Mouse (Mus musculus) c-Kit-positive CD71-positive TER-119-negative erythroid progenitor cells, embryonic 14.5 days (primary cell): Measurements from ENCODE around the gene Arpc4.
"Not testable (repeated sequence)": the region's sequence is repeated elsewhere in the genome, so short reads cannot be mapped to it uniquely, and the experiment has no call there.

ENCODE experiments used
- DNase-seq: peaks from one replicate; pipeline ENCODE4 v3.0.0-alpha.2; 2013; ENCODE audit warnings: low read depth

Arpc4 gene

DNA sequence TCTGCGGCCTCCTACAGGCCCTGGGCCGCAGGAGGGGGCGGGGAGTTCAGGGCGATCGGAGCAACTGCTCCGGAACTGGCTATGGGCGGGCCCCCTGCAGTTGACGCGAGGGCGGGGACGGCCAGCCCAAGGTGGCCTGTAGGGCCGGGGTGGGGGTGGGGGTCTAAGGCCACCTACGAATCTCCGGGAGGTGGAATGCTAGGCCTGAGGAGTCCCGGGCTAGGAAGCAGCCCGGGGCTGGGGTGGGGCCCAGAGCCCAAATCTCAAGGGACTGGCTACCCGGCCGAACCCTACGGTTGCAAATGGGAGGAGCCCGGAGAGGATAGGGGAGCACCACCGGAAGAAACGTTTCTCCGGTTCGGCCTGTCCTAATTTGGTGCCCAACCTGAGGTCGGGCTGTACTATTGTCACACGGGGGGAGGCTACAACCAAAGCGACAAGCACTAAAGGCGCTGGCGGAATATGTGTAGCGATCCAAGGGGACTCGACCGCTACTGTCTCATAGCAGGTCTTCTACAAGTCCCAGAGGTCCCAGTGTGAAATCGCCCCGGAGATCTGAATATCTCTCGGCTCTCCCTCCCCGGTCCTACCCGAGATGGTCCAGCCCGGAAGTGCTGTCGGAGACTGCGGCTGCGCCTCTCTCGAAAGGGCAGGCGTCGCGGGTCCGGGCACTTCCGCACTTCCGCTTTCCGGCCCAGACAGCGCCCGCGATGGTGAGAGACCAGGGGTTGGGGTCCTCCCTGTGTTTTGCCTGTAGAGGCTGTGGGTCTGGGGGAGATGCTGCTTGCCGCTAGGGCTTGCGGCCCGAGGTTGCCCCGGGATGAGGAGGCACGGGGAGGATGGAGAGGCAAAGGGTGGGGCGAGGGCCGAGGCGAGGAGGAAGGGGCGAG, at the start of gene Arpc4, which contains the start of gene Tada3:
Gene Arpc4, plus strand, starts transcription at position 620 of the 890 bp plus-strand sequence.
Gene Tada3, minus strand, starts transcription at position 388 of the 890 bp plus-strand sequence.
- DNase-seq: peak; percentile 88

DNA sequence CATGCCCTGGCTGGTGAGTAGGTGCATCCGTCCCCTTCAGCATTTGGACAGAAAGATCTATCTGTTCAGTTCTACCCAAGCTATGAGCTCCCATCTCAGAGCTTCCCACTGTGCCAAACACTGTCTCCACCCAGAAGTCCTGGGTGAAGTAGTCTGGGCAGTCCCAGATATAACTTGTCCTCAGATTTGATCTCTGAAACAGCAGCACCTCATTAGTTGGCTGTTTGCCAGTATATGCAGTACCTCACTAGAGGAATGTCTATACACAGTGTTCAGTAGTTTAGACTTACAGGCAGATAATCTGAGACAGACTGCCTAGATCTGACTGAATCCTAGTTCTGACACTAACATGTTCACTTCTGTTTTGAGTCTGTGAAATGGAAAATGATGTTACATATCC, 48.5 kb upstream of the Arpc4 start:
- no peak for DNase-seq

DNA sequence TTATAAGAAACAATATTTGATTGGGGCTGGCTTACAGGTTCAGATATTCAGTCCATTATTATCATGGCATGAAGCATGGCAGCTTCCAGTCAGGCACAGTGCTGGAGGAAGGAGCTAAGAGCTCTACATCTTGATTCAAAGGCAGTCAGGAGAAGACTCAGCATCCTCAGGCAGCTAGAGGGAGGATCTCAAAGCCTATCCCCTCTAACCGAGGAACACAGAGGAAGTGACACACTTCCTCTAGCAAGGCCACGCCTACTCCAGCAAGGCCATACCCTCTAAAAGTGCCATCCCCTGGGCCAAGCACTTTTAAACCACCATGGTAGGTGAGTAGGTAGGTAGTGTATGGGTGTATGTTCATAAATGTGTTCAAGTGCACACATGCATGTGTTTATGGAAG, 47.4 kb upstream of the Arpc4 start:
- no peak for DNase-seq

DNA sequence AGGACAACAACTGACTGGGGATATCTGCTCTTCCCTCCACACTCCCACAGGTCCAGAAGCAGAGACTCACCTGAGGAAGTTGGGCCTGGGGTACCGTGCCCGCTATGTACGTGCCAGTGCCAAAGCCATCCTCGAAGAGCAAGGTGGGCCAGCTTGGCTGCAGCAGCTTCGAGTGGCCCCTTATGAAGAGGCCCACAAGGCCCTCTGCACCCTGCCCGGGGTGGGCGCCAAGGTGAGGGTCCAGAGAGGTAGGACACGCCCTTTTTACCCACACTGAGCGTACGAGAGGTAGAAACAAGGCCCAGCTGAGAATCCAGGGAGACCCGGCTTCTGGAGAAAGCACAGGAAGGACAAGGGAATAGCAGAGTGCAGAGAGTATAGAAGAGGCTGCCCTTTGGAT, 46.2 kb upstream of the Arpc4 start:
- no peak for DNase-seq

DNA sequence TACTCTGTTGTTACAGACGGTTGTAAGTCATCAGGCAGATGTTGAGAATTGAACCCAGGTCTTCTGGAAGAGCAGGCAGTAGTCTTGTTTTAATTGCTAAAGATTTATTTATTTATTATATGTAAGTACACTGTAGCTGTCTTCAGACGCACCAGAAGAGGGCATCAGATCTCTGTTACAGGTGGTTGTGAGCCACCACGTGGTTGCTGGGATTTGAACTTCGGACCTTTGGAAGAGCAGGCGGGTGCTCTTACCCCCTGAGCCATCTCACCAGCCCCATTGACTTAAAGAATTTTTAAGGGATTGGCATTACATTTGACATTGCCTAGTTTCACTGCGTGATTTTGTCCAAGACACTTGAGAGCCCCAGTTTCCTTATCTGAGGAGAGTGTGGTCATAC, 45.2 kb upstream of the Arpc4 start:
- not testable (repeated sequence) for DNase-seq

GRCm38 (mm10) chr6:113333137-113333950, 44.6 kb upstream of the Arpc4 start:
- DNase-seq: no peak

DNA sequence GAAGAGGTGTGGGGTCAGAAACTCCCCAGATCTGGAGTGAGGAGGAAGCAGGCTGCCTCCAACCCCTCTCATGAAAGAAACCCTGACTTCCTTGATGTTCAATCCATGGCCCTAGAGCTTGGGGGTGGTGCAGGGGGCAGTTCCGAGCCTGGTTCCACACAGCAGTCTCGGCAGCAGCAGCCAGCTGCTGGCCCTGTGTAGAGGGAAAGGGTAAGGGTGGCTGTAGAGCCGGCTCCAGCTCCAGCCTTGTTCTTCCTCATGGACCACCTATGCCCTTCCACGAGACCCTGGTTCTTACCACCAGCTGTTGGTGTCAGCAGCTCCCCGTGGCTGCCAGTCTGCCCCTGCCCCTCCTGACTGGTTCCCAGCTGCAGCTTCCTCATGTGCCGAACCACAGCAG, 43.7 kb upstream of the Arpc4 start:
- no peak for DNase-seq

DNA sequence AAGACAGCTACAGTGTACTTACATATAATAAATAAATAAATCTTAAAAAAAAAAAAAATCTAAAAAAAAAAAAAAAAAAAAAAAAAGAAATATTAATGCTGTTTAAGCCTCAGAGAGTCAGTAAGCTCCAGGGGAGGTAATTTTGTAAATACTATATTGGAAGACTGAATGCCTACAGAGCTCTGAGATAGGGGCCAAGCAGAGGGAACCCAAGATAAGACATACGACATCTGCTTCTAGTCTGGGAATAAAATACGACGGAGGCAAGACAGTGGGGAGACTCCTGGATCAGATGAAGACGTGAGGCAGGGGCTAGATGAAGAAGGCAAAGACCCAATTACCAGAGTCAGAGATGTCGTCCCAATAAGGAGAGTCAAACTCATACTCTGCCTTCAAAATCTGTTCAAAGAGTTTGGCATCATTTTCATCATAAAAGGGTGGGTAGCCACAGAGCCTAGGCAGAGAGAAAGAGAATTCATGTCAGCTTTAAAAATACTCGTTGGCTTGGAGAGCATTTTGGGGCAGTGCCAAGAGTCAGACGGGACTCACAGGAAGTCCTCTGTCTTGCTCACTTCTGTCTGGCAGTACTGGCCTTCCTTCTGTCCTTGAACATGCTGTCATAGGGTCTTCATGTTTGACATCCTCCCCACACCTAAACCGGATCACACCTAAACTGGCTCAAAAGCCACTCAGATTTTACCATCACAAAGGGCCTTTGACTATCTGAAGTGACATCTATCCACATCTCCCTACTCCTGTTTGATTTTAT, 40.9 kb upstream of the Arpc4 start:
- DNase-seq: no peak

DNA sequence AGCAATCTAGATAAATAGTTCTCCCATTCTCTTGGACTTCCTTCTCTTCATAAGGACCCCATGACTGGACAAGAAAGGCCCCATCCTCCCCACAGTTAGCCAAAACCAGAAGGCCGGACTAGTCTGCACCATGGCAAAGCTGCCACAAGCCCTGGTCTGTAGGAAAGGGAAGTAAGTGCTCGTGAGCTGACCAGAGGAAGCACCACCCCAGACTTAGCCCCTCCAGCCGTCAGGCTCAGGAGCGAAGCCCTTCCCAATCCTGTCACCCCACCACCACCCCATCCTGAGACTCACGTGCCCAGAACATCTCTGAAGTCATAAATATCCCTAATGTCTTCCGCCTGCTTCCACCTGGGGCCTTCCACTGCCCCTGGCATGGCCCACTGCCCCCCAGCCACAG, 36.3 kb upstream of the Arpc4 start:
- DNase-seq: no peak

GRCm38 (mm10) chr6:113342297-113342696, 35.6 kb upstream of the Arpc4 start:
- DNase-seq: no peak

- peak; percentile 24 for DNase-seq
These were observed 34.5 kb upstream of the Arpc4 start, which contains the start of gene Camk1 for GRCm38 (mm10) chr6:113343177-113344092. Gene Camk1 (minus strand): TSS chr6:113343984.

DNA sequence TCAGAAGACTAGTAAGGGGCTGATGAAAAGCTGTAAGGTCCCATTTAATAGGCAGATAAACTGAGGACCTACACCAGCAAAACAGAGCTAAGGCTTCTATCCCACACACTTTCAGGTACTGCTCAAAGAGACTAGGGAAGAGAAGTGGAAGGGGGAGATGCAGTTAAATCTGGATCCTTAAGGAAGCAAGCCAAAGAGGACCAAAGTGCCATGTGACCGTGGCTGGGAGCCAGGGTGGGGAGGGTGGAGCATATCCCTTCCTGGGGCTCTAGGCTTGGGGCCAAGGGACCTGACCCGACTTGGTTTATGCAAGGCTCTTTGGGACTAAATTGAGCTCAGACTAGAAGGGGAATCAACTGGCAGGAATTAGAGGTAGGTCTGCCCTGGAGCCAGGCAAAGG, 33.6 kb upstream of the Arpc4 start:
- no peak for DNase-seq

- DNase-seq: no peak
These were observed 31.0 kb upstream of the Arpc4 start for GRCm38 (mm10) chr6:113346897-113347296.

- no peak for DNase-seq
These were observed 27.4 kb upstream of the Arpc4 start for GRCm38 (mm10) chr6:113350538-113350937.

DNA sequence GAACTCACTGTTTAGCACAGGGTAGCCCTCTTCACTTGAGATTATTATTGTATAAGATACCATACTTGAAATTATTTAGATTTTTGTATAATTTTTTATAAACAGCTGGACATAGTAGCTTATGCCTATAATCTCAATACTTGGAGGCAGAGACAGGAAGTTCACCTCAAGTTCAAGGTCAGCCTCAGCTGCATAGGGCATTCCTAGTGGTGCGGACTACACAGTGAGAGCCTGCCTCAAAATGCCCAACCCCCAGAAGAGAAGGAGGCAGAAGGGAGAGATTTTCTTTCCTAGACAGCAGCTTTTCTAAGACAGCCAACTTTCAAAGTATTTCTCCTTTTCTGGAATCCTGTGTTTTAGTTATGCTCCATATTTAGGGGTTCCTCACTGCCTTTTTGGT, 26.8 kb upstream of the Arpc4 start:
- no peak for DNase-seq

GRCm38 (mm10) chr6:113351653-113352052, 26.3 kb upstream of the Arpc4 start:
- DNase-seq: no peak

DNA sequence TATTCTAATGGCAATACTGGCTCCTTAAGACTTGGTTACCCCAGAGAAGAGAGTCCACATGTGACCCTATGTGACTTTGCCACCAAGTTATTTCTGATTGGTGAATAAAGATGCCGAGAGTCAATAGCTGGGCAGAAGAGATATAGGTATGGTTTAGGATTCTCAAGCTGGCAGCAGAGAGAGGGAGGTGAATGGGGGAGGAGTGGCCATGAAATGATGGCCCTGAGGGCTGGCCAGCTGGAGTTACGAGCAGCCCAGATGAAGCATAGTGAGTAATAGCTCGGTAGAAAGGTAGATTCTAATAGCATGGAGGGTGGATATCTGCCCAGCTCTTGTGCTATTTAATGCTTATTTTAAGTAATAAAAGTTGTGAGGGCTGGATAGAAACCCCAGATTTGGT, 25.1 kb upstream of the Arpc4 start:
- DNase-seq: no peak

- no peak for DNase-seq
These were observed 24.2 kb upstream of the Arpc4 start for GRCm38 (mm10) chr6:113353696-113354095.

GRCm38 (mm10) chr6:113361476-113361875, 16.4 kb upstream of the Arpc4 start:
- DNase-seq: no peak

- DNase-seq: no peak
These were observed 15.7 kb upstream of the Arpc4 start for GRCm38 (mm10) chr6:113362241-113362640.

DNA sequence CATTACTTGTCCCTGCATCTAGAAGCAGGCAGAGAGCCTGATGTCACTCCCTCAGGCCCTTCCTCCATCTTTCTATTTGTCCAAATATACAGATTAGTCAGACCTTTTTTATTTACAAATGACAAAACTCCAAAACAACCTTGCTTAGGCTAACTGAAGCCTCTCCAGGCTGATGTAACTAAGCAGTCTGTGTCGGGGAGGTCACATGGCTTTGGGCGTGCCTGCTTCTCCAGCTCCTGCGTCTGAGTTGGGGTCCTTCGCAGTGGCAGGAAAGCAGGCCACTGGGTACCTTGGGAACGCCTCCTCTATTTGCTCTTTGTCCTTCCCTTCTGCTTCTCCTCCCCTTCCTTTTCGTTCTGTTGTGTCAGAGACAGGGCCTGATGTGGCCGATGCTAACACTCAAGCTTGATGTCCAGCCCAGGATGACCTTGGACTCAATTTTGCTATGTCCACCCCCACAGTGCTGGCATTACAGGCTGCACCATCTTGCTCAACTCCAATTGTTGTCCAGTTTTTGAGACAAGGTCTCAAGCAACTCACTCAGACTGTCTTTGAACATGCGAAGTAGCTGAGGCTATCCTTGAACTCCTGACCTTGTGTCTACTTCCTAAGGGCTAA, 13.3 kb upstream of the Arpc4 start:
- no peak for DNase-seq
